Mouse (Mus musculus) heart, embryonic 12.5 days (tissue): ENCODE results near the gene Kalrn. TPM values are rescaled to one million over a fixed set of nuclear protein-coding genes. Genes with fewer than 3 reads are reported as not detected.

Experiments
- ATAC-seq: fragments of 200-750 bp; cut with Nextera tagmentation; 2 replicates; pipeline ENCODE4 v1.8.0; 2017; ENCODE audit warnings: moderate TSS enrichment, moderate library complexity; ENCODE audit not compliant: insufficient number of reproducible peaks, low FRiP score
- H3K27ac ChIP-seq: fragments of 300-500 bp; sonication (generic); 2 replicates; pipeline ENCODE4 v1.5.1; 2016; ENCODE audit warnings: mild to moderate bottlenecking, moderate library complexity; ENCODE audit not compliant: poor library complexity, severe bottlenecking
- H3K27me3 ChIP-seq: fragments of 300-500 bp; sonication (generic); replicated peaks from 2 replicates; pipeline ENCODE4 v1.6.1; 2016; ENCODE audit warnings: mild to moderate bottlenecking, moderate library complexity
- H3K36me3 ChIP-seq: fragments of 300-500 bp; sonication (generic); 2 replicates; pipeline ENCODE4 v1.6.1; 2016; ENCODE audit warnings: mild to moderate bottlenecking, moderate library complexity
- H3K4me1 ChIP-seq: fragments of 300-500 bp; sonication (generic); replicated peaks from 2 replicates; pipeline ENCODE4 v1.6.1; 2016; ENCODE audit warnings: mild to moderate bottlenecking
- H3K4me2 ChIP-seq: fragments of 300-500 bp; sonication (generic); 2 replicates; pipeline ENCODE4 v1.6.1; 2016; ENCODE audit warnings: mild to moderate bottlenecking, moderate library complexity
- H3K4me3 ChIP-seq: fragments of 300-500 bp; sonication (generic); 2 replicates; pipeline ENCODE4 v1.5.1; 2016; ENCODE audit warnings: mild to moderate bottlenecking
- H3K9ac ChIP-seq: fragments of 300-500 bp; sonication (generic); 2 replicates; pipeline ENCODE4 v1.6.1; 2016; ENCODE audit warnings: mild to moderate bottlenecking, moderate library complexity
- H3K9me3 ChIP-seq: fragments of 300-500 bp; sonication (generic); replicated peaks from 2 replicates; pipeline ENCODE4 v1.6.1; 2016; ENCODE audit warnings: mild to moderate bottlenecking, moderate library complexity
- WGBS: fragments of 180-500 bp; shearing (Covaris S2); methylation state at CpG from one replicate; pipeline ENCODE4 v1.1.7; 2016; 5-methylcytosine and 5-hydroxymethylcytosine counted together
- polyA plus RNA-seq: library from polyadenylated mRNA; unstranded; fragments of >200 nt; fragmentation: Nextera tagmentation; extraction: Ambion mirVana; gene quantifications from 2 replicates; pipeline ENCODE4 v1.2.1, GENCODE M21; 2016

The Kalrn gene
- polyA plus RNA-seq, 1 experiment from 2014 or later, result 29.3 TPM

GRCm38 (mm10) chr16:34528234-34528983 lies 44.9 kb downstream of the Kalrn start:
- Histone ChIP-seq H3K9me3 (no peaks in the 10 kb centered on the region), H3K27ac (no peak overlapping the region), H3K9ac (no peak overlapping the region), H3K27me3 (no peaks in the 10 kb centered on the region), H3K4me2 (no peak overlapping the region), H3K4me1 (peaks cover 30% of the 10 kb centered on the region), H3K4me3 (no peak overlapping the region), H3K36me3 (no peaks in the 10 kb centered on the region)
- ATAC-seq, result no peak
- 39% methylated on average over 5 of the region's 5 CpGs for WGBS

GRCm38 (mm10) chr16:34526378-34526777 lies 47.0 kb downstream of the Kalrn start:
- H3K4me2 ChIP-seq, result no peak overlapping the region
- no peaks in the 10 kb centered on the region for H3K27me3 ChIP-seq
- H3K9me3 ChIP-seq, result no peaks in the 10 kb centered on the region
- ATAC-seq, result no peak
- WGBS, result 77% methylated on average over 7 of the region's 7 CpGs
- H3K4me3 ChIP-seq, result no peak overlapping the region
- no peaks in the 10 kb centered on the region for H3K36me3 ChIP-seq
- no peak overlapping the region for H3K9ac ChIP-seq
- H3K27ac ChIP-seq, result no peak overlapping the region
- peaks cover 27% of the 10 kb centered on the region for H3K4me1 ChIP-seq

GRCm38 (mm10) chr16:34525866-34526265 lies 47.5 kb downstream of the Kalrn start:
- no peak for ATAC-seq
- H3K9me3 ChIP-seq, result no peaks in the 10 kb centered on the region
- H3K9ac ChIP-seq, result no peak overlapping the region
- 77% methylated on average over 8 of the region's 8 CpGs for WGBS
- H3K36me3 ChIP-seq, result no peaks in the 10 kb centered on the region
- peaks cover 27% of the 10 kb centered on the region for H3K4me1 ChIP-seq
- H3K4me2 ChIP-seq, result no peak overlapping the region
- H3K4me3 ChIP-seq, result no peak overlapping the region
- no peak overlapping the region for H3K27ac ChIP-seq
- no peaks in the 10 kb centered on the region for H3K27me3 ChIP-seq

- H3K9me3 ChIP-seq, result no peaks in the 10 kb centered on the region
- H3K9ac ChIP-seq, result no peak overlapping the region
- H3K4me1 ChIP-seq, result peaks cover 27% of the 10 kb centered on the region
- peak overlapping the region; percentile 63; the same call in 1 of the 2 replicates for H3K27ac ChIP-seq
- ATAC-seq, result no peak
- H3K4me3 ChIP-seq, result no peak overlapping the region
- no peaks in the 10 kb centered on the region for H3K36me3 ChIP-seq
- no peak overlapping the region for H3K4me2 ChIP-seq
- 5% methylated on average over 3 of the region's 3 CpGs for whole genome bisulfite sequencing
- H3K27me3 ChIP-seq, result no peaks in the 10 kb centered on the region
These were observed 48.1 kb downstream of the Kalrn start for GRCm38 (mm10) chr16:34525205-34525604.

- Histone ChIP-seq H3K4me2 (no peak overlapping the region), H3K4me1 (peaks cover 33% of the 10 kb centered on the region), H3K9me3 (no peaks in the 10 kb centered on the region), H3K4me3 (no peak overlapping the region), H3K27me3 (no peaks in the 10 kb centered on the region), H3K9ac (no peak overlapping the region), H3K27ac (no peak overlapping the region), H3K36me3 (no peaks in the 10 kb centered on the region)
- WGBS, result 84% methylated on average over 5 of the region's 5 CpGs
- ATAC-seq, result no peak
These were observed 52.3 kb downstream of the Kalrn start for GRCm38 (mm10) chr16:34521061-34521460.

GRCm38 (mm10) chr16:34516891-34517398 lies 56.4 kb downstream of the Kalrn start:
- WGBS, result 56% methylated on average over 12 of the region's 12 CpGs
- no peak overlapping the region for H3K27ac ChIP-seq
- H3K27me3 ChIP-seq, result no peaks in the 10 kb centered on the region
- no peaks in the 10 kb centered on the region for H3K9me3 ChIP-seq
- ATAC-seq, result no peak
- no peak overlapping the region for H3K4me2 ChIP-seq
- H3K9ac ChIP-seq, result no peak overlapping the region
- peaks cover 35% of the 10 kb centered on the region for H3K4me1 ChIP-seq
- no peaks in the 10 kb centered on the region for H3K36me3 ChIP-seq
- H3K4me3 ChIP-seq, result no peak overlapping the region

- WGBS, result 67% methylated on average over 4 of the region's 4 CpGs
- Histone ChIP-seq H3K9ac (no peak overlapping the region), H3K27me3 (no peaks in the 10 kb centered on the region), H3K4me1 (peaks cover 35% of the 10 kb centered on the region), H3K36me3 (no peaks in the 10 kb centered on the region), H3K27ac (no peak overlapping the region), H3K9me3 (no peaks in the 10 kb centered on the region), H3K4me2 (no peak overlapping the region), H3K4me3 (no peak overlapping the region)
- ATAC-seq, result no peak
These were observed 57.8 kb downstream of the Kalrn start for GRCm38 (mm10) chr16:34515485-34515884.

- WGBS, result 67% methylated on average over 13 of the region's 13 CpGs
- Histone ChIP-seq H3K27me3 (no peaks in the 10 kb centered on the region), H3K9me3 (no peaks in the 10 kb centered on the region), H3K36me3 (no peaks in the 10 kb centered on the region), H3K4me1 (peaks cover 35% of the 10 kb centered on the region), H3K27ac (no peak overlapping the region), H3K9ac (no peak overlapping the region), H3K4me3 (no peak overlapping the region), H3K4me2 (no peak overlapping the region)
- no peak for ATAC-seq
These were observed 59.3 kb downstream of the Kalrn start for GRCm38 (mm10) chr16:34513956-34514593.

- no peak overlapping the region for H3K4me3 ChIP-seq
- ATAC-seq, result no peak
- H3K27me3 ChIP-seq, result no peaks in the 10 kb centered on the region
- 84% methylated on average over 4 of the region's 4 CpGs for WGBS
- H3K36me3 ChIP-seq, result no peaks in the 10 kb centered on the region
- H3K4me2 ChIP-seq, result no peak overlapping the region
- H3K9ac ChIP-seq, result no peak overlapping the region
- no peak overlapping the region for H3K27ac ChIP-seq
- H3K4me1 ChIP-seq, result peaks cover 24% of the 10 kb centered on the region
- no peaks in the 10 kb centered on the region for H3K9me3 ChIP-seq
These were observed 61.0 kb downstream of the Kalrn start for GRCm38 (mm10) chr16:34512326-34512725.

- Histone ChIP-seq H3K27me3 (no peaks in the 10 kb centered on the region), H3K4me2 (no peak overlapping the region), H3K9me3 (no peaks in the 10 kb centered on the region), H3K27ac (no peak overlapping the region), H3K9ac (no peak overlapping the region), H3K4me1 (peaks cover 4% of the 10 kb centered on the region; the same call in 1 of the 2 replicates), H3K36me3 (no peaks in the 10 kb centered on the region), H3K4me3 (no peak overlapping the region)
- WGBS, result 64% methylated on average over 1 of the region's 1 CpGs
- ATAC-seq, result no peak
These were observed 65.2 kb downstream of the Kalrn start for GRCm38 (mm10) chr16:34508125-34508524.

GRCm38 (mm10) chr16:34506048-34506447 lies 67.3 kb downstream of the Kalrn start:
- Histone ChIP-seq H3K4me3 (no peak overlapping the region), H3K4me2 (no peak overlapping the region), H3K9me3 (no peaks in the 10 kb centered on the region), H3K27me3 (no peaks in the 10 kb centered on the region), H3K36me3 (no peaks in the 10 kb centered on the region), H3K4me1 (peaks cover 4% of the 10 kb centered on the region; the same call in 1 of the 2 replicates), H3K27ac (no peak overlapping the region), H3K9ac (no peak overlapping the region)
- 63% methylated on average over 2 of the region's 2 CpGs for WGBS
- ATAC-seq, result no peak
